Mouse (Mus musculus) forelimb bud, embryonic 11.5 days (tissue): Measurements from ENCODE around the gene Atp13a5.

Experiments used
- DNase-seq: peaks from one replicate; pipeline ENCODE4 v3.0.0-alpha.2; 2012; ENCODE audit warnings: low read depth, low spot score

Atp13a5 gene

DNA sequence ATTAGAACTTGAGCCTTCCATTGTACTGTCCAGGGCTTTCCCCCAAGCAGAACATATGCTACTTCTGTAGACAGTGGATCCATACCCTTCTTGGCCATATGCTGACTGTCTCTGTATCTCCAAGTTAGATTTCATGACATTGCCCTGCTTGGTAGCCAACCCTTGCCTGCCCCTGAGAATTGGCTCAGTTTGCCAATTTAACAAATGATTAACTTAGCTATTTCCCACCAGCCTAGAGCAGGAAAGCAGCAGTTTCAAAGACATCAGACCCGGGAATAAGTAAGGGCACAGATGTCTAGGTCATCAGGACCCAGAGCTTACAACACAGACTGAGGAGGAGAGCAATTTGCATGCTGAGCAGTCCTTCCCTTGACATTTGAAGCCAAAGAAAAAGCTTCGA lies 173.0 kb downstream of the Atp13a5 start:
- DNase-seq = no peak

DNA sequence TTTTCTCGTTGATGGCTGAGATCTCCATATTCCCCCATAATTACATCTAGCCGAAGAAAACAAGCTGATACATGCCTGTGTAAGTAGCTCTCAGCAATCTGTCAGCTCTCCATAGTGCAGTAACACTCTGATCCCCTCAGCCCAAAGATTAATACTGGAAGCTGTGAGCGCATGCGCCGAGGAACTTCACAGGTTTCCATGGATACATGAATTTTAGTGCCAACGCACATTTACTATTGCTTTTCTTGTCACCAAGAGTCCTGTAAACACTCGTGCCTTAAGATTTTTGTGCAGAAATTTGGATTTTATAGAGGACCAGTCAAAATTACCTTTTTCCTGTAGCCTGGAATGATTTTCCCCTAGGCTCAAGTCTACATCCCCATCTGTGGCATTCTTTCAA lies 173.7 kb downstream of the Atp13a5 start:
- DNase-seq = no peak

DNA sequence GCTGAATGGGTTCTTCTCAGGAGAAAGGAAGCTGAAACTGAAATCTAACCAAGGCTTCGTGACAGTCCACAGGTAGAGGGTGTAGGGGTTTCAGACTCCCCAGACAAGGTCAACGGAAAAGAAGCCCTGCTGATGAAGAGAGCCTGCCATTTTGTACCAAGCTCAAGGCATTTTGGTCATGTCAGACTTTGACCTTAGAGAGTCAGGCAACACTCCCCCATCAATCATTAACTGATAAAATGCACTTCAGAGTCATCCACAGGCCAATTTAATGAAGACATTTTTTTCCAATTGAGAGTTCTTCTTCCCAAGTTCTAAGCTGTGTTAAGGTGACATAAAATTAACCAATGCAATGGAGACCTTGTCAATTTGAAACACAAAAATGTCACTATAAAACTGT lies 177.4 kb downstream of the Atp13a5 start:
- no peak for DNase-seq

DNA sequence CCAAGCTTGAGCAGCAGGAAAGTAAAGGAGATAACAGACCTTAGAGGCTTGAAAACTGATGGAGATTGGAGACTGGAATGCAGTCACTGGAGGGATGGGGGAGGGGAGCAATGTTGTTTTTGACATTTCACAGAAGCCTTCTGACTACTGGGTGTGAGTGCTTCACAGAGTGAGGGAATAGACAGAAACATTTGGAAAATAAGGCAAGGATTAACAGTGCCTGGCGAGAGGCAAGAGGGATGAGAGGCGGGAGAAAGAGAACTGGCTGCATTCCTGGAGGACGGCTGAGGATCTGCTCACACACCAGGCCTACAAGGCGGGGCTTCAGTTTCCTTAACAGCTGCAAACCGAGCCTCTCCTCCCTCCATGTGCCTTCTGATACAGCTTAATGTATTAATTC lies 180.1 kb downstream of the Atp13a5 start:
- no peak for DNase-seq

DNA sequence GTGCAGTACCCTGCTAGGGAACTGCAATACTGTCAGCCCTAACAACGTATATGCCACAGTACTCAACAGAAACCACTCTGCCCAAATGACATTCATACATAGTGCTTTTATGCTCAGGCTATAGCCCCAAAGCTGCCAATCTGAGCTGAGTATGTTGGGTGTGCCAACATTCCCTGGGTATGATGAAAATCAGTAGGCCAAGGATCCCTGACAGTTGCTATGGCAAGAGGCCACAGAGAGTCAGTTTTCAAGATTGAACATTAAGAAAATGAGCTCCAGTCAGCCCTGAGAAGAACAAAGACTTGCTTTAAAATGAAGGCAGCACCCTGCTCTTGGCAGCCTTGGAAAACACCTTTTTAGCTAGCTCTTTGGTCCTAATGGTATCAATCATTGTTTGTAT lies 183.4 kb downstream of the Atp13a5 start:
- DNase-seq = no peak

DNA sequence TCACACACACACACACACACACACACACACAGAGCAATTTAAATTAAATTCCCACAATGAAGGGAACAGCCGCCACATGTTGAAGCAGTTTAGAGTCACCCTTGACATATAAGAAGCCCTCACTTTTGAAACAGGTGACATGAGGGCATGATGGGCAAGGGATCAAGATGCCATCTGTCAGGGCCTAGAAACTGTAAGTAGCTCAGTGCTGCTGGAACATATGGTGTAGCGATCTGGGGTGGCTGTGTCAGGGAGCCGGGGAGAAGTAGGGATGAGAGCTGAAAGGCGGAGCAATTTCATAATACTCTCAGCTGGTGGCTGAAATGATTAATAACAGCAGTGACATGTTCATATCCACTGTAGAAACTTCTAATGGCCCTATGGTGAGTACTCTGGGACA lies 184.6 kb downstream of the Atp13a5 start:
- no peak for DNase-seq

DNA sequence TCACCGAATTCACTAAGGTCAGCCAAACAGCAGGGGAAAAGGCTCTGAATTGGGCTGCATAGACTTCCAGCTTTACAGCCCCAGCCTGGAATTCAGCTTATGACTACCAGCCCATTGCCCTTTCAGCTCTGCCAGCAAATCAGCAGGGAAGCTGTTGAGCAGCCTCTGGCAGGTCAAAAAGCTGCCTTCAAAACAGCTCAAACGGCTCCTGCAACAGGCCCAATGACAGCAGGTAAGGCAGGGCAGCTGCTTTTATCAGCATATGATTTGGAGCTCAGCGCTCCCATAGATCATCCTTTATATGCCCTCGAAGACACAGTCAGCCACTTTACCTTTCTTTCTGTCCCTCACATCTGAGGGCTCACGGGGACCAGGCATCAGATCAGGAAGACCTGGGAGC lies 185.6 kb downstream of the Atp13a5 start:
- DNase-seq = no peak
